Mouse (Mus musculus) frontal cortex, adult 2 months (tissue): ENCODE measurements around the gene Afdn. TPM values are rescaled to one million over a fixed set of nuclear protein-coding genes. Genes with fewer than 3 reads are reported as not detected.

Experiments
- DNase-seq, 2 experiments: peaks; one replicate each; pipeline ENCODE4 v3.0.0; 2022; ENCODE audit warnings: low spot score in 1 of 2; ENCODE audit errors: extremely low spot score in 1 of 2
- polyA plus RNA-seq: library from polyadenylated mRNA; depleted of rRNA; stranded (reverse); fragments of >200 nt; gene quantifications from 2 replicates; pipeline ENCODE4 v1.2.3, GENCODE M21; 2012; rRNA removed

Gene Afdn
- polyA plus RNA-seq = 87.0 and 90.3 TPM in 2 replicates

GRCm38 (mm10) chr17:13759853-13760627 is at the start of gene Afdn:
Gene Afdn (plus strand): TSS chr17:13760539.
- peak in 1 of 2 experiments; percentile 76 for DNase-seq

- no peak for DNase-seq
These were observed 49.2 kb upstream of the Afdn start for GRCm38 (mm10) chr17:13711173-13711572.

GRCm38 (mm10) chr17:13712116-13712515 is 48.2 kb upstream of the Afdn start:
- DNase-seq = no peak

GRCm38 (mm10) chr17:13712518-13712917 is 47.8 kb upstream of the Afdn start:
- no peak for DNase-seq

- no peak for DNase-seq
These were observed 46.2 kb upstream of the Afdn start for GRCm38 (mm10) chr17:13714128-13714527.

- no peak for DNase-seq
These were observed 45.7 kb upstream of the Afdn start for GRCm38 (mm10) chr17:13714654-13715053.

- no peak for DNase-seq
These were observed 44.8 kb upstream of the Afdn start for GRCm38 (mm10) chr17:13715511-13715910.

- no peak for DNase-seq
These were observed 44.0 kb upstream of the Afdn start for GRCm38 (mm10) chr17:13716336-13716735.

- DNase-seq = peak in 1 of 2 experiments; percentile 58
These were observed 42.9 kb upstream of the Afdn start for GRCm38 (mm10) chr17:13717428-13717827.

GRCm38 (mm10) chr17:13720187-13720586 is 40.2 kb upstream of the Afdn start:
- DNase-seq = no peak

GRCm38 (mm10) chr17:13721372-13721771 is 39.0 kb upstream of the Afdn start:
- DNase-seq = no peak

GRCm38 (mm10) chr17:13722434-13722833 is 37.9 kb upstream of the Afdn start:
- DNase-seq = no peak

GRCm38 (mm10) chr17:13725004-13725550 is 35.3 kb upstream of the Afdn start:
- no peak for DNase-seq

- peak; percentile 17 to 50 for DNase-seq
These were observed 33.4 kb upstream of the Afdn start for GRCm38 (mm10) chr17:13726832-13727355.

- DNase-seq = no peak
These were observed 29.2 kb upstream of the Afdn start for GRCm38 (mm10) chr17:13730980-13731726.

GRCm38 (mm10) chr17:13731727-13732112 is 28.6 kb upstream of the Afdn start:
- DNase-seq = no peak

GRCm38 (mm10) chr17:13732685-13733084 is 27.7 kb upstream of the Afdn start:
- DNase-seq = no peak

- no peak for DNase-seq
These were observed 26.4 kb upstream of the Afdn start for GRCm38 (mm10) chr17:13733971-13734370.

- DNase-seq = no peak
These were observed 25.3 kb upstream of the Afdn start for GRCm38 (mm10) chr17:13735057-13735456.

- DNase-seq = no peak
These were observed 24.5 kb upstream of the Afdn start for GRCm38 (mm10) chr17:13735803-13736282.

- DNase-seq = peak; percentile 14 to 48
These were observed 23.0 kb upstream of the Afdn start for GRCm38 (mm10) chr17:13737336-13737735.
